Mouse (Mus musculus): ENCODE measurements around the gene Aimp2. TPM values are rescaled to one million over a fixed set of nuclear protein-coding genes. Genes with fewer than 3 reads are reported as not detected.

Gene Aimp2
- 9.1 and 36.3 TPM in 2 replicates for polyA plus RNA-seq (2012; ENCODE audit: low replicate concordance)

GRCm38 (mm10) chr5:143909417-143910400, at the start of gene Aimp2, which contains the start of gene Pms2:
Gene Aimp2, minus strand, starts transcription at chr5:143909847.
Gene Pms2, plus strand, starts transcription at chr5:143909964.

DNA sequence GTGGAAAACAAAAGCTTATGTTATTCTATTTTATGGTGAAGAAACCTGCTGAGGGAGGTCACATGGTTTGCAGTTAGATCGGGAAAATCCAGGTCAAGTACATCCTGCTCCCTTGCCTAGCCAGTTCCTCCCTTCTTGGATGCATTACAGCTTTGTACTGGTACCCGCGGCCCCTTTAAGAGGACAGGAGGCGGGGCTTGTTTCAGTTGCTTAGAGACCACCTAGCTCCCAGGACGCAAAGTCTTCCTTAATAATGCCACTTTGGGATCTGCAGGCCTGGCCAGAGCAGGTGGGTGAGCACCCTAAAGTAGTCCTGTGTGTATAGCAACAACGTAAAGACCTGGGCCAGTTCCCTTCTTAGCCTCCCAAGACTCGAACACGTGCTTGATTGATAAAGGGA, 23.2 kb upstream of the Aimp2 start, which contains the start of gene Rsph10b:
TSS of gene Rsph10b (plus strand) at position 205 of the 400 bp plus-strand sequence.

GRCm38 (mm10) chr5:143927875-143928274, 18.2 kb upstream of the Aimp2 start, which contains the start of gene Gm42421:
Gene Gm42421, plus strand, starts transcription at chr5:143928175.

GRCm38 (mm10) chr5:143897635-143898330, 11.9 kb downstream of the Aimp2 start, which contains the start of gene Ankrd61:
Gene Ankrd61, minus strand, starts transcription at chr5:143897685.

Other genes starting within 250 kb of the Aimp2 start
- gene Usp42, start 177.6 kb downstream of the Aimp2 start, polyA plus RNA-seq (2012; ENCODE audit: low replicate concordance), result 18.3 and 39.3 TPM in 2 replicates
- gene Eif2ak1, start 92.1 kb downstream of the Aimp2 start, polyA plus RNA-seq (2012; ENCODE audit: low replicate concordance), result 18.1 and 30.6 TPM in 2 replicates
- gene Ankrd61, start 12.2 kb downstream of the Aimp2 start, polyA plus RNA-seq (2012; ENCODE audit: low replicate concordance), result 0.30 TPM in 1 of 2 replicates, not detected in the other
- 0.75 and 2.8 TPM in 2 replicates for gene Pms2, start 117 bp upstream of the Aimp2 start, polyA plus RNA-seq (2012; ENCODE audit: low replicate concordance)
- 0.22 TPM in 1 of 2 replicates, not detected in the other for gene Gm42421, start 18.3 kb upstream of the Aimp2 start, polyA plus RNA-seq (2012; ENCODE audit: low replicate concordance)
- gene Rsph10b, start 23.2 kb upstream of the Aimp2 start, polyA plus RNA-seq (2012; ENCODE audit: low replicate concordance), result 0.04 and 0.09 TPM in 2 replicates
- gene Ccz1, start 105.0 kb upstream of the Aimp2 start, polyA plus RNA-seq (2012; ENCODE audit: low replicate concordance), result 46.0 and 76.8 TPM in 2 replicates
- gene Ocm, start 116.8 kb upstream of the Aimp2 start, polyA plus RNA-seq (2012; ENCODE audit: low replicate concordance), result not detected in 2 replicates
- gene Lmtk2, start 190.6 kb upstream of the Aimp2 start, polyA plus RNA-seq (2012; ENCODE audit: low replicate concordance), result 14.9 and 17.7 TPM in 2 replicates